ENCODE assay signal across 1 mouse cellular context in the genomic region with DNA sequence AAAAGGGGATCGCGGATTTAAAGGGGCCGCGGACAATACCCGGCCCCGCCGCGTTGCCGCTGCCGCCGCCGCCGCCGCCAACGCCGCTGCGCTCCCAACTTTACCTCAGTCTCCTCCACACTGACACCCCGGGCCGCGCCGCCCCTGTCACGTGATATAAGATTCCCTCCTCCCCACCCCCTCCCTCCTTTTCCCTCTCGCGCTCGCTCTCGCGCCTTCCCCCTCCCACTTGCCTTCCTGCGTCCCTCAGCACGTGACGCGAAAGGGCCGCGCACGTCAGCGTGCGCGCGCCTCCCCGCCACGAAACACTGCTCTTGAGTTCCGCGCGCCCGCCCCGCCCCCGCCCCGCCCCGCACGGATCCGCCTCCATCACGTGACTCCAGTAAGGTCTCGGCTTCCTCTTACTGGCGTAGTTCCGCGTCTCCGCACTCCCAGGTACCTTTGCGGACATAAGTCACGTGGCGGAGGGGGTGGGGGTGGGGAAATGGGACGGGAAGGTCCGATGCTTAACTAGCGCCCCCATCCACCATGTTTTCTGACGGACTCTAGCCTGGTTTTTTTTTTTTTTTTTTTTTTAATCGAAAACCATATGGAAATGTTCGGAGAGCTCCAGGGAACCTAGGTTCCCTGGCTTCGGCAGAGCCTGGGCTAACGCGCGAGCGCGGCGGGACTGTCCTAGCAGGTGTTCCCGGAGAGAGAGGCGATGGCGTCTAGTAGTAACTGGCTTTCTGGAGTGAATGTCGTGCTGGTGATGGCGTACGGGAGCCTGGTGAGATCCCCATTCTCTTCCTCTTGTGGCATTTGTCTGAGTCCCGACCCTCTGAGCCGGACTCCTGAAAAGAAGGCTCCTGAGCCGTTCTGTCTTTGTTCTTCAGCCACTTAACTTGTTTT.
TF ChIP-seq lines count a peak whose summit lies in the region.

Gene Ubap2l, minus strand, starts transcription at position 278 of the 891 bp plus-strand sequence.

TF ChIP-seq in CH12.LX, 34 proteins besides CTCF, POLR2A, EP300 and RAD21 (continued from another document):
- TF ChIP-seq MAZ (IDR thresholded peaks at IDR 0.05; ENCODE audit: low read depth, low read length) (peak; percentile 97), UBTF (IDR thresholded peaks at IDR 0.05; ENCODE audit: low read depth, low read length) (no peak), ETS1 (conservative IDR thresholded peaks at IDR 0.05; ENCODE audit: low read depth, low read length) (peak; percentile 50; the same call in 1 of the 2 replicates), TBP (conservative IDR thresholded peaks at IDR 0.05; ENCODE audit: low read depth, low read length) (peak; percentile 63; the same call in 1 of the 2 replicates), IRF4 (IDR thresholded peaks at IDR 0.05; ENCODE audit: low read depth, low read length) (peak; percentile 41), KAT2A (IDR thresholded peaks at IDR 0.05; ENCODE audit: insufficient replicate concordance, low read length) (peak; percentile 47; the same call in 1 of the 2 replicates), ZKSCAN1 (IDR thresholded peaks at IDR 0.05; ENCODE audit: borderline replicate concordance, low read depth, low read length) (no peak), MXI1 (IDR thresholded peaks at IDR 0.05; ENCODE audit: low read depth, low read length) (peak; percentile 19), RCOR1 (conservative IDR thresholded peaks at IDR 0.05; ENCODE audit: low read depth, low read length) (no peak), ZNF384 (IDR thresholded peaks at IDR 0.05; ENCODE audit: low read depth, low read length) (peak; percentile 94), SMC3 (IDR thresholded peaks at IDR 0.05; ENCODE audit: low read depth, low read length) (no peak), JUND (conservative IDR thresholded peaks at IDR 0.05; ENCODE audit: low read depth, low read length) (no peak), NRF1 (IDR thresholded peaks at IDR 0.05; ENCODE audit: low read depth, low read length) (peak; percentile 64; the same call in 1 of the 2 replicates), PAX5 (IDR thresholded peaks at IDR 0.05; ENCODE audit: low read length) (no peak), GABPA (IDR thresholded peaks at IDR 0.05; ENCODE audit: insufficient replicate concordance, low read depth, low read length) (no peak; the same call in 1 of the 2 replicates), USF1 (IDR thresholded peaks at IDR 0.05; ENCODE audit: low read depth, low read length) (peak; percentile 93), CHD2 (IDR thresholded peaks at IDR 0.05; ENCODE audit: low read length) (peak; percentile 75; the same call in 1 of the 2 replicates), ZC3H11A (IDR thresholded peaks at IDR 0.05; ENCODE audit: low read depth, low read length) (no peak), MYC (IDR thresholded peaks at IDR 0.05; ENCODE audit: low read depth, low read length) (peak; percentile 62), POLR2AphosphoS2 (IDR thresholded peaks at IDR 0.05; ENCODE audit: low read depth, low read length) (peak; percentile 83; the same call in 1 of the 2 replicates), ELF1 (IDR thresholded peaks at IDR 0.05; ENCODE audit: low read depth, low read length) (peak; percentile 96), MEF2A (IDR thresholded peaks at IDR 0.05; ENCODE audit: borderline replicate concordance, low read depth, low read length) (peak; percentile 51), ZMIZ1 (IDR thresholded peaks at IDR 0.05; ENCODE audit: low read depth, low read length) (0 out of 2 replicates have a peak, but pooled peaks have one; percentile 58)
